Mouse (Mus musculus) heart, embryonic 16.5 days (tissue): ENCODE results near the gene Dgcr2. TPM values are rescaled to one million over a fixed set of nuclear protein-coding genes. Genes with fewer than 3 reads are reported as not detected.
A peak's percentile ranks its signal among the peaks of the same experiment; 100 is the strongest.

Experiments
- ATAC-seq: fragments of 200-750 bp; cut with Nextera tagmentation; replicated peaks from 2 replicates; pipeline ENCODE4 v1.8.0; 2017; ENCODE audit warnings: moderate number of reproducible peaks; ENCODE audit not compliant: insufficient read depth, low FRiP score; ENCODE audit errors: extremely low read depth
- H3K27ac ChIP-seq: fragments of 300-500 bp; sonication (generic); 2 replicates; pipeline ENCODE4 v1.5.1; 2014; ENCODE audit warnings: mild to moderate bottlenecking, low read length, control low read depth, moderate library complexity
- H3K27me3 ChIP-seq: fragments of 300-500 bp; sonication (generic); 2 replicates; pipeline ENCODE4 v1.6.1; 2014; ENCODE audit warnings: low read length, mixed read lengths; ENCODE audit not compliant: control insufficient read depth, insufficient read depth
- H3K36me3 ChIP-seq: fragments of 300-500 bp; sonication (generic); 2 replicates; pipeline ENCODE4 v1.6.1; 2014; ENCODE audit not compliant: control insufficient read depth, insufficient read depth
- H3K4me1 ChIP-seq: fragments of 300-500 bp; sonication (generic); 2 replicates; pipeline ENCODE4 v1.6.1; 2014; ENCODE audit warnings: low read length, mixed read lengths; ENCODE audit not compliant: control insufficient read depth, insufficient read depth
- H3K4me2 ChIP-seq: fragments of 300-500 bp; sonication (generic); 2 replicates; pipeline ENCODE4 v1.6.1; 2014; ENCODE audit warnings: low read depth, mild to moderate bottlenecking, control low read depth, low read length
- H3K4me3 ChIP-seq: fragments of 300-500 bp; sonication (generic); 2 replicates; pipeline ENCODE4 v1.5.1; 2014; ENCODE audit warnings: mild to moderate bottlenecking, control low read depth, low read length
- H3K9ac ChIP-seq: fragments of 300-500 bp; sonication (generic); 2 replicates; pipeline ENCODE4 v1.6.1; 2014; ENCODE audit warnings: low read length, control low read depth
- H3K9me3 ChIP-seq: fragments of 300-500 bp; sonication (generic); replicated peaks from 2 replicates; pipeline ENCODE4 v1.6.1; 2016; ENCODE audit warnings: low read length; ENCODE audit not compliant: control insufficient read depth
- WGBS: fragments of 180-500 bp; shearing (Covaris S2); extraction: QIAGEN DNeasy Blood & Tissue Kit; methylation state at CpG from one replicate; pipeline ENCODE4 v1.1.7; 2014; 5-methylcytosine and 5-hydroxymethylcytosine counted together
- polyA plus RNA-seq: library from polyadenylated mRNA; unstranded; fragments of >200 nt; fragmentation: Nextera tagmentation; extraction: Ambion mirVana; gene quantifications from 2 replicates; pipeline ENCODE4 v1.2.1, GENCODE M21; 2015

Dgcr2 gene
- polyA plus RNA-seq, 1 experiment from 2014 or later: 46.9 TPM

GRCm38 (mm10) chr16:17832821-17833220 lies 65.5 kb downstream of the Dgcr2 start, which contains the start of gene B830017H08Rik:
B830017H08Rik (plus strand) TSS chr16:17833121.
- ATAC-seq: no peak

GRCm38 (mm10) chr16:17831781-17832180 lies 66.6 kb downstream of the Dgcr2 start:
- ATAC-seq: no peak
- Histone ChIP-seq H3K4me3 (no peak overlapping the region), H3K4me1 (no peaks in the 10 kb centered on the region), H3K27me3 (peaks cover 71% of the 10 kb centered on the region), H3K27ac (no peak overlapping the region), H3K4me2 (no peak overlapping the region), H3K36me3 (no peaks in the 10 kb centered on the region), H3K9me3 (no peaks in the 10 kb centered on the region), H3K9ac (no peak overlapping the region)
- WGBS: 19% methylated on average over 11 of the region's 11 CpGs

More at GRCm38 (mm10) chr16:17832821-17833220, 65.5 kb downstream of the Dgcr2 start, which contains the start of gene B830017H08Rik:
- Histone ChIP-seq H3K9me3 (no peaks in the 10 kb centered on the region), H3K9ac (peak within 1 kb of the TSS; percentile 65), H3K36me3 (no peaks in the 10 kb centered on the region), H3K27ac (no peak within 1 kb of the TSS), H3K27me3 (peaks cover 77% of the 10 kb centered on the region), H3K4me3 (peak within 1 kb of the TSS; percentile 55), H3K4me1 (no peaks in the 10 kb centered on the region), H3K4me2 (peak within 1 kb of the TSS; percentile 95)
- 32% methylated on average over 7 of the region's 7 CpGs for WGBS

- no peak for ATAC-seq
- WGBS: 78% methylated on average over 10 of the region's 10 CpGs
Observed at GRCm38 (mm10) chr16:17830385-17831178, 67.8 kb downstream of the Dgcr2 start.

GRCm38 (mm10) chr16:17828867-17829266 lies 69.5 kb downstream of the Dgcr2 start:
- no peak overlapping the region for H3K9ac ChIP-seq
- H3K4me2 ChIP-seq: no peak overlapping the region
- H3K4me3 ChIP-seq: no peak overlapping the region
- ATAC-seq: no peak
- no peak overlapping the region for H3K27ac ChIP-seq
- WGBS: 78% methylated on average over 3 of the region's 3 CpGs
- no peaks in the 10 kb centered on the region for H3K9me3 ChIP-seq
- H3K4me1 ChIP-seq: no peaks in the 10 kb centered on the region
- no peaks in the 10 kb centered on the region for H3K36me3 ChIP-seq
- H3K27me3 ChIP-seq: peaks cover 47% of the 10 kb centered on the region

More at GRCm38 (mm10) chr16:17830385-17831178, 67.8 kb downstream of the Dgcr2 start:
- Histone ChIP-seq H3K4me1 (no peaks in the 10 kb centered on the region), H3K9me3 (no peaks in the 10 kb centered on the region), H3K9ac (no peak overlapping the region), H3K4me2 (no peak overlapping the region), H3K27me3 (peaks cover 62% of the 10 kb centered on the region), H3K4me3 (no peak overlapping the region), H3K27ac (no peak overlapping the region), H3K36me3 (no peaks in the 10 kb centered on the region)

- 74% methylated on average over 2 of the region's 2 CpGs for WGBS
- no peaks in the 10 kb centered on the region for H3K4me1 ChIP-seq
- H3K4me2 ChIP-seq: no peak overlapping the region
- no peak overlapping the region for H3K4me3 ChIP-seq
- ATAC-seq: no peak
- H3K27me3 ChIP-seq: peaks cover 40% of the 10 kb centered on the region
- H3K27ac ChIP-seq: no peak overlapping the region
- H3K9ac ChIP-seq: no peak overlapping the region
- H3K36me3 ChIP-seq: no peaks in the 10 kb centered on the region
- H3K9me3 ChIP-seq: no peaks in the 10 kb centered on the region
Observed at GRCm38 (mm10) chr16:17828229-17828628, 70.1 kb downstream of the Dgcr2 start.

- Histone ChIP-seq H3K4me1 (no peaks in the 10 kb centered on the region), H3K4me2 (no peak overlapping the region), H3K9me3 (no peaks in the 10 kb centered on the region), H3K36me3 (no peaks in the 10 kb centered on the region), H3K27ac (no peak overlapping the region), H3K27me3 (peaks cover 23% of the 10 kb centered on the region), H3K4me3 (no peak overlapping the region), H3K9ac (no peak overlapping the region)
- ATAC-seq: no peak
- WGBS: 78% methylated on average over 2 of the region's 2 CpGs
Observed at GRCm38 (mm10) chr16:17826500-17826899, 71.9 kb downstream of the Dgcr2 start.

GRCm38 (mm10) chr16:17816528-17816927 lies 81.8 kb downstream of the Dgcr2 start:
- H3K9me3 ChIP-seq: no peaks in the 10 kb centered on the region
- peaks cover 10% of the 10 kb centered on the region for H3K4me1 ChIP-seq
- no peaks in the 10 kb centered on the region for H3K36me3 ChIP-seq
- 78% methylated on average over 8 of the region's 8 CpGs for WGBS
- no peak overlapping the region for H3K4me2 ChIP-seq
- no peak for ATAC-seq
- no peak overlapping the region for H3K9ac ChIP-seq
- no peak overlapping the region for H3K27ac ChIP-seq
- H3K27me3 ChIP-seq: peaks cover 8% of the 10 kb centered on the region; the same call in 1 of the 2 replicates
- H3K4me3 ChIP-seq: no peak overlapping the region

GRCm38 (mm10) chr16:17815411-17816402 lies 82.7 kb downstream of the Dgcr2 start:
- peak; percentile 77 for ATAC-seq
- Histone ChIP-seq H3K9ac (peak overlapping the region; percentile 64), H3K36me3 (no peaks in the 10 kb centered on the region), H3K27ac (no peak overlapping the region), H3K4me2 (peak overlapping the region; percentile 83), H3K4me3 (peak overlapping the region; percentile 57), H3K9me3 (no peaks in the 10 kb centered on the region), H3K4me1 (peaks cover 10% of the 10 kb centered on the region), H3K27me3 (peaks cover 8% of the 10 kb centered on the region; the same call in 1 of the 2 replicates)
- WGBS: 4% methylated on average over 63 of the region's 63 CpGs
